Mouse (Mus musculus): ENCODE results near the gene Gm17416. TPM values are rescaled to one million over a fixed set of nuclear protein-coding genes. Genes with fewer than 3 reads are reported as not detected.

Gm17416 gene
- polyA plus RNA-seq, 1 experiment from 2014 or later, result not detected

- 61% methylated on average over 5 of the region's 5 CpGs for WGBS
- ATAC-seq, result no peak
Measured at GRCm38 (mm10) chr2:152617374-152617773, 48.2 kb downstream of the Gm17416 start.

More at GRCm38 (mm10) chr2:152617374-152617773, 48.2 kb downstream of the Gm17416 start:
- H3K27me3 ChIP-seq (replicated peaks; ENCODE audit: control insufficient read depth, insufficient read depth, low read length), result no peaks in the 10 kb centered on the region
- no peaks in the 10 kb centered on the region for H3K9me3 ChIP-seq (ENCODE audit: control insufficient read depth, low read length)
- no peak overlapping the region for H3K27ac ChIP-seq (ENCODE audit: low read depth, low read length)
- no peaks in the 10 kb centered on the region for H3K4me1 ChIP-seq (ENCODE audit: control insufficient read depth, insufficient read depth, low read depth, low read length)
- H3K36me3 ChIP-seq (ENCODE audit: control insufficient read depth, insufficient read depth, low read length), result no peaks in the 10 kb centered on the region
- H3K4me3 ChIP-seq (ENCODE audit: low read length), result no peak overlapping the region
- no peak overlapping the region for H3K9ac ChIP-seq (ENCODE audit: low read depth, low read length)
- no peak overlapping the region for H3K4me2 ChIP-seq (ENCODE audit: low read length)

Other genes with a start within 250 kb of the Gm17416 start
- gene Rbck1, start 236.7 kb upstream of the Gm17416 start, polyA plus RNA-seq (2015; fragmentation: Nextera tagmentation; extraction: Ambion mirVana), result 92.1 and 100 TPM in 2 replicates
- gene Trib3, start 225.3 kb upstream of the Gm17416 start, polyA plus RNA-seq (2015; fragmentation: Nextera tagmentation; extraction: Ambion mirVana), result 2.1 and 2.2 TPM in 2 replicates
- 72.0 and 74.0 TPM in 2 replicates for gene Nrsn2, start 192.7 kb upstream of the Gm17416 start, polyA plus RNA-seq (2015; fragmentation: Nextera tagmentation; extraction: Ambion mirVana)
- 10.5 and 11.8 TPM in 2 replicates for gene Sox12, start 171.3 kb upstream of the Gm17416 start, polyA plus RNA-seq (2015; fragmentation: Nextera tagmentation; extraction: Ambion mirVana)
- gene Zcchc3, start 154.3 kb upstream of the Gm17416 start, polyA plus RNA-seq (2015; fragmentation: Nextera tagmentation; extraction: Ambion mirVana), result 12.5 and 13.8 TPM in 2 replicates
- gene 6820408C15Rik, start 153.8 kb upstream of the Gm17416 start, polyA plus RNA-seq (2015; fragmentation: Nextera tagmentation; extraction: Ambion mirVana), result 3.1 and 4.1 TPM in 2 replicates
- gene Defb23, start 104.7 kb upstream of the Gm17416 start, polyA plus RNA-seq (2015; fragmentation: Nextera tagmentation; extraction: Ambion mirVana), result not detected in 2 replicates
- not detected in 2 replicates for gene Defb20, start 92.3 kb upstream of the Gm17416 start, polyA plus RNA-seq (2015; fragmentation: Nextera tagmentation; extraction: Ambion mirVana)
- not detected in 2 replicates for gene Defb22, start 79.2 kb upstream of the Gm17416 start, polyA plus RNA-seq (2015; fragmentation: Nextera tagmentation; extraction: Ambion mirVana)
- gene Defb26, start 57.6 kb upstream of the Gm17416 start, polyA plus RNA-seq (2015; fragmentation: Nextera tagmentation; extraction: Ambion mirVana), result not detected in 2 replicates
- gene Defb28, start 51.1 kb upstream of the Gm17416 start, polyA plus RNA-seq (2015; fragmentation: Nextera tagmentation; extraction: Ambion mirVana), result not detected in 2 replicates
- not detected in 2 replicates for gene Defb29, start 29.2 kb upstream of the Gm17416 start, polyA plus RNA-seq (2015; fragmentation: Nextera tagmentation; extraction: Ambion mirVana)
- not detected in 2 replicates for gene Defb21, start 3.4 kb downstream of the Gm17416 start, polyA plus RNA-seq (2015; fragmentation: Nextera tagmentation; extraction: Ambion mirVana)
- gene Defb19, start 11.0 kb downstream of the Gm17416 start, polyA plus RNA-seq (2015; fragmentation: Nextera tagmentation; extraction: Ambion mirVana), result not detected in 2 replicates
- not detected in 2 replicates for gene Defb45, start 30.1 kb downstream of the Gm17416 start, polyA plus RNA-seq (2015; fragmentation: Nextera tagmentation; extraction: Ambion mirVana)
- gene Defb36, start 35.0 kb downstream of the Gm17416 start, polyA plus RNA-seq (2015; fragmentation: Nextera tagmentation; extraction: Ambion mirVana), result not detected in 2 replicates
- not detected in 2 replicates for gene Defb25, start 53.7 kb downstream of the Gm17416 start, polyA plus RNA-seq (2015; fragmentation: Nextera tagmentation; extraction: Ambion mirVana)
- 0.80 and 0.82 TPM in 2 replicates for gene Rem1, start 57.6 kb downstream of the Gm17416 start, polyA plus RNA-seq (2015; fragmentation: Nextera tagmentation; extraction: Ambion mirVana)
- gene H13, start 100.1 kb downstream of the Gm17416 start, polyA plus RNA-seq (2015; fragmentation: Nextera tagmentation; extraction: Ambion mirVana), result 172 and 178 TPM in 2 replicates
- gene Mcts2, start 117.7 kb downstream of the Gm17416 start, polyA plus RNA-seq (2015; fragmentation: Nextera tagmentation; extraction: Ambion mirVana), result 32.2 and 36.7 TPM in 2 replicates
- gene Id1, start 166.9 kb downstream of the Gm17416 start, polyA plus RNA-seq (2015; fragmentation: Nextera tagmentation; extraction: Ambion mirVana), result 56.8 and 68.4 TPM in 2 replicates
- 6.7 and 7.0 TPM in 2 replicates for gene Cox4i2, start 184.8 kb downstream of the Gm17416 start, polyA plus RNA-seq (2015; fragmentation: Nextera tagmentation; extraction: Ambion mirVana)

All from hindbrain, embryonic 16.5 days (tissue).